Mouse (Mus musculus): ENCODE results near the gene Ormdl3. TPM values are rescaled to one million over a fixed set of nuclear protein-coding genes. Genes with fewer than 3 reads are reported as not detected.
"Not testable (repeated sequence)": the region's sequence is repeated elsewhere in the genome, so short reads cannot be mapped to it uniquely, and the experiment has no call there.

The Ormdl3 gene
- 14.5 and 16.2 TPM in 2 replicates for polyA plus RNA-seq (2014; fragmentation: Nextera tagmentation; extraction: Ambion mirVana)

DNA sequence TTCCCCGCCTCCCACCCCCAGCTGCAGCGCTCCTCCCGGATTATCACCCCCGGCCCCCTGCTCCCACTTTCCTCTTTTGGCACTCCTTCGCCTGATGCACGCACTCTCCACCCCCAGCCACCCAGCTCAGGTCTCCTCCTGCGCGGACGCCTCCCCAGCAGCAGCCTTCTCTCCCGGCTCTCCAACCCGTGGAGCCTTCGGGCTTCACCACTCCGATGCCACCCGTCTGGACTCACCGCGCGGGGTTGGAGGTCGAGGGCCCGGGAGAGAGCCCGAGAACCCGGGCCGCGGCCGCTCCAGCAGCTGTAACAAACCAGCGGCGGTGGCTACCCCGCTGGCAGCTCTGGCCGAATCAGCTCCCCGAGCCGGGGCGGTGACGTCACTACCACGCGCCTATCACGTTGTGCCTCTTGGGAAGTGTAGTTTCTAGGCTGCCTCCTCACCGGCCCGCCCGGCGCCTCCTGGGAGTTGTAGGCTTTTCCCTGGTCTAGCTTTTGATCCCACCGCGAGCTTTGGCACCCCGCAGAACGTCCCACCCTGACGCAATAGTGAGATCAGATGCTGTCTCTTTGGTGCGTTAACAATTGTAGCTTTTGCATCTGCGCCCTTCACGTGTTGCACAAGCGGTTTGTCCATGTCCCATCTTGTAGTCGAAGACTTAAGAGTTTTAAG, at the start of gene Ormdl3:
TSS of gene Ormdl3 (minus strand) at position 477 of the 672 bp plus-strand sequence.
- H3K27ac ChIP-seq (ENCODE audit: low read depth, low read length) = peak within 1 kb of the TSS; percentile 69
- H3K9ac ChIP-seq (replicated peaks; ENCODE audit: low read depth, low read length) = peak within 1 kb of the TSS; percentile 74
- peak within 1 kb of the TSS; percentile 82 for H3K4me3 ChIP-seq (ENCODE audit: low read depth, low read length)
- peak; percentile 96 for ATAC-seq (ENCODE audit: low read depth)
- WGBS = under 1% methylated on average over 49 of the region's 49 CpGs
- no peaks in the 10 kb centered on the region for H3K9me3 ChIP-seq (ENCODE audit: control insufficient read depth, low read length)
- no peaks in the 10 kb centered on the region for H3K27me3 ChIP-seq (ENCODE audit: control insufficient read depth, insufficient read depth, low read length)
- H3K4me1 ChIP-seq (ENCODE audit: control insufficient read depth, insufficient read depth, low read length) = peaks cover 17% of the 10 kb centered on the region
- peak within 1 kb of the TSS; percentile 65 for H3K4me2 ChIP-seq (ENCODE audit: low read depth, low read length)
- peaks cover 9% of the 10 kb centered on the region for H3K36me3 ChIP-seq (ENCODE audit: control insufficient read depth, insufficient read depth, low read length)

DNA sequence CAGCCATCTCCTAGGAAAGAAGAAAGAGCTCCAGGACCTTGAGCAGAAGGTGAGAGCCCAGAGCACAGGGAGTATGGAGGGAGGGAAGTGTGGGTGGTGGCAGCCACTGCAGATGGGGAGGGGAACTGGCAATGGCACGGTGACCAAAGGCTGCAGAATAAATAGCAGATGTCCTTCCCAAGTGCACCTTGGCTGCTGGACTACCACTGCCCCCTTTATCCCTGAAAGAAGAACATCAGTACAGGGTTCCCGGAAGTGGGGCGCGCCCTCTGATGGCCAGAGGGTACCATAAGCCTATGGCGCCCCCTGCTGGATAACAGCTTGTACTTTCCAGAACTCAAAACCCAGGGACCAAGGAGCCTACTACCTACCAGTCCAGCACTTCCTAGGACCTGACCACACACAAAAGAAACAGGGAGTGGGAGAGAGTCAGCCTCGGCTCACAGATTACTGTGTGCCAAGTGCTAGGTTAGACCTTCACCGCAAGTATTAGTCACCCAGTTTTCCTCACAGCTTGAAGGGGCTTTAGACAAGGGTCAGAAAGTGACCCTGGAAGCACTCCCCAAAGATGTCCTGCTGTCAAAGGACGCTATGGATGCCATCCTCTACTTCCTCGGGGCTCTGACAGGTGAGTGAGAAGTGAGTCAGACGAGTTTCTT, 48.3 kb upstream of the Ormdl3 start:
- not testable (repeated sequence) for H3K27ac ChIP-seq (ENCODE audit: low read depth, low read length); H3K4me1 ChIP-seq (ENCODE audit: control insufficient read depth, insufficient read depth, low read length); H3K4me3 ChIP-seq (ENCODE audit: low read depth, low read length); H3K4me2 ChIP-seq (ENCODE audit: low read depth, low read length); H3K27me3 ChIP-seq (ENCODE audit: control insufficient read depth, insufficient read depth, low read length); H3K36me3 ChIP-seq (ENCODE audit: control insufficient read depth, insufficient read depth, low read length); H3K9ac ChIP-seq (replicated peaks; ENCODE audit: low read depth, low read length); ATAC-seq (ENCODE audit: low read depth); H3K9me3 ChIP-seq (ENCODE audit: control insufficient read depth, low read length)
- 43% methylated on average over 10 of the region's 10 CpGs for WGBS

DNA sequence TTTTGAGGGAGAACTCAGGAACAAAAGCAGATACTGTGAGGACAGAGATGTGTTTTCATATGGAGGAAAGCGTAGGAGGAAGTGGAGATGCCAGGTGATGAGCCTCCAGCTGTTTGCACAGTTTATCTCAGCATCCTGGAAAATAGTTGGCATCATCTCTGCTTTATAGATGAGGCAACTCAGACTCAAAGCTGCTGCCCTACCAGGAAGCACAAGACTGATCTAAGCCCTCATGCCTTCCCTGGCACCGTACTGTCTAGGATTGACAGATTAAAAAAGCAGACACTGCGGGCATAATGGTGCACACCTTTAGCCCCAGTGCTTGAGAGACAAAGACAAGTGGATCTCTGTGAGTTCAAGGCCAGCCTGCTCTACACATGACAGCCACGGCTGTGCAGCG, 43.5 kb upstream of the Ormdl3 start:
- no peak for ATAC-seq (ENCODE audit: low read depth)
- no peaks in the 10 kb centered on the region for H3K9me3 ChIP-seq (ENCODE audit: control insufficient read depth, low read length)
- no peak overlapping the region for H3K4me2 ChIP-seq (ENCODE audit: low read depth, low read length)
- H3K4me3 ChIP-seq (ENCODE audit: low read depth, low read length) = no peak overlapping the region
- H3K27me3 ChIP-seq (ENCODE audit: control insufficient read depth, insufficient read depth, low read length) = no peaks in the 10 kb centered on the region
- no peaks in the 10 kb centered on the region for H3K4me1 ChIP-seq (ENCODE audit: control insufficient read depth, insufficient read depth, low read length)
- no peak overlapping the region for H3K9ac ChIP-seq (replicated peaks; ENCODE audit: low read depth, low read length)
- 92% methylated on average over 5 of the region's 5 CpGs for WGBS
- no peaks in the 10 kb centered on the region for H3K36me3 ChIP-seq (ENCODE audit: control insufficient read depth, insufficient read depth, low read length)
- H3K27ac ChIP-seq (ENCODE audit: low read depth, low read length) = no peak overlapping the region

DNA sequence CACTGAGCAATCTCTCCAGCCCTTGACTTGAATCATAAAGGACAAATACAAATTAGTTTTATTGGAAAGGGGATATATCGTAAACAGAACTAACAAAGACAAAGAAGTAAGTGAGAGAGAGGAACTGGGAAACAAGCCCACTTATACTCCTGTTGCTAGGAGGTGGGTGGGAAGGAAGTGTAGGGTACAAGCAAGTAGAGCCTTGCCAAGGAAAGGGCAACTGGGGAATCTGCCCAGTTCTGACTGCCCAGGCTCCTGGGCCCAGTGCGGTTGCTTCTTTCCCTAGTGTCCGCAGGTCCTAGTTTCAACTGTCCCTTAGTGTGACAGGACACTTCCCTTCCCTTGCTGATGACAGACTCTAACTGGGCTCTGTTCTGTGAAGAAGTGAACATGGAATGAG, 41.5 kb upstream of the Ormdl3 start:
- Histone ChIP-seq H3K27ac (ENCODE audit: low read depth, low read length) (no peak overlapping the region), H3K9ac (replicated peaks; ENCODE audit: low read depth, low read length) (no peak overlapping the region), H3K4me2 (ENCODE audit: low read depth, low read length) (no peak overlapping the region), H3K9me3 (ENCODE audit: control insufficient read depth, low read length) (no peaks in the 10 kb centered on the region), H3K4me1 (ENCODE audit: control insufficient read depth, insufficient read depth, low read length) (no peaks in the 10 kb centered on the region), H3K27me3 (ENCODE audit: control insufficient read depth, insufficient read depth, low read length) (no peaks in the 10 kb centered on the region), H3K36me3 (ENCODE audit: control insufficient read depth, insufficient read depth, low read length) (no peaks in the 10 kb centered on the region), H3K4me3 (ENCODE audit: low read depth, low read length) (no peak overlapping the region)
- ATAC-seq (ENCODE audit: low read depth) = no peak
- WGBS = 94% methylated on average over 3 of the region's 3 CpGs

DNA sequence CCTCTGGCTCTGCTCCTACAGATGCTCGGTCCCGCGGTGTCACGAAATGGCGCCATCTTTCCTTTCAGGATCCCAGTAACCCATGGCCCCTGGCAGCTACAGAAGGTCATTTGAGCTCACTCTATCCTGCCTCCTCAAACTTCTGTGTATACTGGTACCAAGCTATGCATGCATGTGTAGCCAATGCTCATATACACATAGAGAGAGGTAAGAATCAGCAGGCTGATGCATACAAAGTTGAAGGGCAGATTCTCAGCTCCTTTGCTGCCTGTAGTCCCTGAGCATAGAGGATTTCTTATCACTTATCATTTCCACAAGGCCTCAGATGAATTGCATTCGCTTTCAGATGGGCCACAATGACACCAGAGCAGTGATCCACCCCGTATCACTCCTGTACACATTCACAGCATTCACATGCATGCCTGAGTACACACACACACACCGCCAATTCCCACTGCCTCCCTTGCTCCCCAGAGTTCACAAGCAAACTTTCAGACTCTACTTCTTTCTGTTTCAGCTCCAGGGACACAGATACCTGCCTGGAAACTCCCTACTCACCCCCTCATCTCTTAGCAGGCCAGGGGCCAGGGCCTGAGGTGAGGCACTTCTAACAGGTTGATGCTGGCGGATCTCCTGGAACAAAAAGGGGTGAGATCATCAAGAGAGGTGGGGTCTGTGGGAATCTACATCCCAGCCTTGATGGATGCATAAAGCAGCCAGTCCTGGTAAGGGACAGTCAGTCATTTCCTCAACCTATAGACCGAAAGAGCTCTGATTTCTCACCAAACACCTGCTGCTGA, 38.6 kb upstream of the Ormdl3 start, which contains the start of the genes Gm12355 and Gsdma3:
TSS of gene Gm12355 (minus strand) at position 51 of the 800 bp plus-strand sequence.
TSS of gene Gsdma3 (plus strand) at position 750 of the 800 bp plus-strand sequence.
- Histone ChIP-seq H3K27ac (ENCODE audit: low read depth, low read length) (no peak within 1 kb of the TSS), H3K4me2 (ENCODE audit: low read depth, low read length) (no peak within 1 kb of the TSS), H3K4me1 (ENCODE audit: control insufficient read depth, insufficient read depth, low read length) (no peaks in the 10 kb centered on the region), H3K9ac (replicated peaks; ENCODE audit: low read depth, low read length) (no peak within 1 kb of the TSS), H3K36me3 (ENCODE audit: control insufficient read depth, insufficient read depth, low read length) (no peaks in the 10 kb centered on the region), H3K9me3 (ENCODE audit: control insufficient read depth, low read length) (no peaks in the 10 kb centered on the region), H3K27me3 (ENCODE audit: control insufficient read depth, insufficient read depth, low read length) (no peaks in the 10 kb centered on the region), H3K4me3 (ENCODE audit: low read depth, low read length) (no peak within 1 kb of the TSS)
- 89% methylated on average over 10 of the region's 10 CpGs for WGBS
- no peak for ATAC-seq (ENCODE audit: low read depth)

DNA sequence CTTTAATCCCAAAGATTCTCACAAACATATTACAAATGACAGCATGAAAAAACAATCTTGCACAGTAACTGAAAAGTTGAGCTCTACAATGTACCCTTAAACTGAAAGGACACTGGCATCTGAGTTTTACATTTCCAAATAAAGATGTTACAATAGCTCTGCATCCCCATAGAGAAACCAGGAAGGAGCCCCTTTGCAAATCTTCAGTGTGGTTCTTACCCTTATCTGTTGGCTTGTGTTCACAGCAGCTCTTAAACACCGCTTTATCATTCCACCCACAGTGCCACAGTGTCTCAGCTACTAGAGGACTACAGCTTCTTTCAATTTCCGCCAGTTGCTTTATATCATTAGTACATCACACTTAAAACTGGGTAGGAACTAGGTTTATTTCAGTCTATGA, 37.2 kb upstream of the Ormdl3 start:
- not testable (repeated sequence) for H3K36me3 ChIP-seq (ENCODE audit: control insufficient read depth, insufficient read depth, low read length); H3K4me3 ChIP-seq (ENCODE audit: low read depth, low read length); H3K9ac ChIP-seq (replicated peaks; ENCODE audit: low read depth, low read length); H3K4me1 ChIP-seq (ENCODE audit: control insufficient read depth, insufficient read depth, low read length); H3K4me2 ChIP-seq (ENCODE audit: low read depth, low read length); H3K27ac ChIP-seq (ENCODE audit: low read depth, low read length); ATAC-seq (ENCODE audit: low read depth); H3K27me3 ChIP-seq (ENCODE audit: control insufficient read depth, insufficient read depth, low read length); H3K9me3 ChIP-seq (ENCODE audit: control insufficient read depth, low read length)
- WGBS = 93% methylated on average over 2 of the region's 2 CpGs

DNA sequence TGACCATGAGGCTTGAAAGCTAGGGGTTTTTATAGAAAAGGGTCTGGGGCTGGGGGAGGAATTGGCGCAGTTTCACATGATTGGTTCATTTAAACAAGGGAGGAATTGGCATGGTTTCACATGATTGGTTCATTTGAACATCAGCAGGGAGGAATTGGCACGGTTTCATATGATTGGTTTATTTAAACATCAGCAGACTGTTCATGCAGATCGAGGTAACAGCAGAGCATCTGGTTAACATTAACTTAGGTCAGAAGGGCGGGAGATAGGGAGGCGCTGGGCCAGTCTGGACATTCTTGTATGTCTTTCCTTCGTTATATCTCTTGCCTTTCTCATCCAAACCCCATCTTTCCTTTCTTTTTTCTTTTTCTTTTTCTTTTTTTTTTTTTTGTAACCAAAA, 36.8 kb upstream of the Ormdl3 start:
- H3K4me1 ChIP-seq (ENCODE audit: control insufficient read depth, insufficient read depth, low read length); ATAC-seq (ENCODE audit: low read depth); H3K36me3 ChIP-seq (ENCODE audit: control insufficient read depth, insufficient read depth, low read length); H3K27ac ChIP-seq (ENCODE audit: low read depth, low read length); H3K4me2 ChIP-seq (ENCODE audit: low read depth, low read length); H3K9me3 ChIP-seq (ENCODE audit: control insufficient read depth, low read length); H3K9ac ChIP-seq (replicated peaks; ENCODE audit: low read depth, low read length); H3K27me3 ChIP-seq (ENCODE audit: control insufficient read depth, insufficient read depth, low read length); H3K4me3 ChIP-seq (ENCODE audit: low read depth, low read length): not testable (repeated sequence)
- 82% methylated on average over 6 of the region's 6 CpGs for WGBS

DNA sequence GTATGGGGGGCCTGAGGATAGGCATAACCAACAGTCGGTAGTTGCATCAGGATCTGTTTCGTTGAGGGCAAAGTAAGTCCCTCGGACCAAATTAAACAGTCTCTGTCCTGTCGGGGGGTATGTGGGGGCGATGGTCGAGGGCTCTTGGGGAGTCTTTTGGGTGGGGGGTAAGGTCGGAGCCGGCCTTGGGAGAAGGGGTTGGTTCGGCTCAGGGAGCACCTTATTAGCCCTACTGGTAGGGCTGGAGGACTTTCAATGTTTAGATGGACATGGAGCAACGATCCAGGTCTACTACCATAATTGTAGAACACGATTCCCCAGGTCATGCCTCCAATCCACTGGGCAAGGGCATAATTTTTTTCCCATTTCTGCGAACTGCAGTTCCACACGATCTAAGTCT, 33.6 kb upstream of the Ormdl3 start:
- no peak for ATAC-seq (ENCODE audit: low read depth)
- H3K4me3 ChIP-seq (ENCODE audit: low read depth, low read length) = no peak overlapping the region
- no peaks in the 10 kb centered on the region for H3K4me1 ChIP-seq (ENCODE audit: control insufficient read depth, insufficient read depth, low read length)
- no peaks in the 10 kb centered on the region for H3K9me3 ChIP-seq (ENCODE audit: control insufficient read depth, low read length)
- no peak overlapping the region for H3K9ac ChIP-seq (replicated peaks; ENCODE audit: low read depth, low read length)
- no peaks in the 10 kb centered on the region for H3K36me3 ChIP-seq (ENCODE audit: control insufficient read depth, insufficient read depth, low read length)
- H3K27ac ChIP-seq (ENCODE audit: low read depth, low read length) = no peak overlapping the region
- H3K27me3 ChIP-seq (ENCODE audit: control insufficient read depth, insufficient read depth, low read length) = no peaks in the 10 kb centered on the region
- 94% methylated on average over 13 of the region's 13 CpGs for WGBS
- H3K4me2 ChIP-seq (ENCODE audit: low read depth, low read length) = no peak overlapping the region

DNA sequence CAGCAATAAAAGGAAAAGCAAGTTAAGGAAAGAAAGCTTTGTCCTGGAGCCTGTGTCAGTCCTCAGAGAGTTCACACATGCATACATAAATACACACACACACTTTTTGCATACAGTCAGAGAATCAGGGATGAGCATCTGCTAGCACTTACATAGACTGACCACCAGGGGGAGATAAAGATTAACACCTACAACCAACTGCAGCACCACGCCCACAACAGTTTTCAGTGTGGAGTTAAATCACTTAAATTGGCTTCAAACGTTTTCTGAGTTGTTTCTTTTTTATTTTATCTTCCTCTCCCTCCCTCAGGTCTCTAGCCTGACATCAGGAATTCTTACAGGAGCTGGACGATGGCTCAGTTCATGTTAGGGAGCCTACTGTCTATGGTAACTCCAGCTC, 19.6 kb upstream of the Ormdl3 start:
- H3K27me3 ChIP-seq (ENCODE audit: control insufficient read depth, insufficient read depth, low read length) = no peaks in the 10 kb centered on the region
- H3K9ac ChIP-seq (replicated peaks; ENCODE audit: low read depth, low read length) = no peak overlapping the region
- ATAC-seq (ENCODE audit: low read depth) = no peak
- no peaks in the 10 kb centered on the region for H3K36me3 ChIP-seq (ENCODE audit: control insufficient read depth, insufficient read depth, low read length)
- H3K4me1 ChIP-seq (ENCODE audit: control insufficient read depth, insufficient read depth, low read length) = no peaks in the 10 kb centered on the region
- no peak overlapping the region for H3K27ac ChIP-seq (ENCODE audit: low read depth, low read length)
- H3K4me2 ChIP-seq (ENCODE audit: low read depth, low read length) = no peak overlapping the region
- no peaks in the 10 kb centered on the region for H3K9me3 ChIP-seq (ENCODE audit: control insufficient read depth, low read length)
- WGBS = 10% methylated on average over 3 of the region's 3 CpGs
- H3K4me3 ChIP-seq (ENCODE audit: low read depth, low read length) = no peak overlapping the region
